Mouse (Mus musculus) kidney, embryonic 15.5 days (tissue): Measurements from ENCODE around the gene Fgfr3. TPM values are rescaled to one million over a fixed set of nuclear protein-coding genes. Genes with fewer than 3 reads are reported as not detected.

Experiments
- ATAC-seq: fragments of 200-750 bp; cut with Nextera tagmentation; replicated peaks from 2 replicates; pipeline ENCODE4 v1.8.0; 2017; ENCODE audit warnings: moderate TSS enrichment; ENCODE audit not compliant: low FRiP score
- H3K27ac ChIP-seq: fragments of 300-500 bp; sonication (generic); 2 replicates; pipeline ENCODE4 v1.5.1; 2015; ENCODE audit warnings: mild to moderate bottlenecking, inconsistent platforms
- H3K27me3 ChIP-seq: fragments of 300-500 bp; sonication (generic); 2 replicates; pipeline ENCODE4 v1.6.1; 2015; ENCODE audit warnings: inconsistent platforms
- H3K36me3 ChIP-seq: fragments of 300-500 bp; sonication (generic); 2 replicates; pipeline ENCODE4 v1.6.1; 2015; ENCODE audit warnings: inconsistent platforms
- H3K4me1 ChIP-seq: fragments of 300-500 bp; sonication (generic); 2 replicates; pipeline ENCODE4 v1.6.1; 2015; ENCODE audit warnings: inconsistent platforms
- H3K4me2 ChIP-seq: fragments of 300-500 bp; sonication (generic); 2 replicates; pipeline ENCODE4 v1.6.1; 2015; ENCODE audit warnings: moderate library complexity, mild to moderate bottlenecking, inconsistent platforms
- H3K4me3 ChIP-seq: fragments of 300-500 bp; sonication (generic); replicated peaks from 2 replicates; pipeline ENCODE4 v1.5.1; 2015; ENCODE audit warnings: mild to moderate bottlenecking, inconsistent platforms
- H3K9ac ChIP-seq: fragments of 300-500 bp; sonication (generic); 2 replicates; pipeline ENCODE4 v1.6.1; 2015; ENCODE audit warnings: mild to moderate bottlenecking, inconsistent platforms
- H3K9me3 ChIP-seq: fragments of 300-500 bp; sonication (generic); replicated peaks from 2 replicates; pipeline ENCODE4 v1.6.1; 2016; ENCODE audit warnings: inconsistent platforms
- WGBS: fragments of 180-500 bp; shearing (Covaris S2); methylation state at CpG from one replicate; pipeline ENCODE4 v1.1.7; 2015; ENCODE audit warnings: mixed read lengths; 5-methylcytosine and 5-hydroxymethylcytosine counted together
- polyA plus RNA-seq: library from polyadenylated mRNA; unstranded; fragments of >200 nt; fragmentation: Nextera tagmentation; extraction: Ambion mirVana; gene quantifications from 2 replicates; pipeline ENCODE4 v1.2.1, GENCODE M21; 2015

Fgfr3 gene
- polyA plus RNA-seq, 1 experiment from 2014 or later: 17.4 TPM

GRCm38 (mm10) chr5:33722266-33723018 lies 968 bp downstream of the Fgfr3 start:
- H3K27ac ChIP-seq: peak overlapping the region; percentile 78
- peak overlapping the region; percentile 68 for H3K9ac ChIP-seq
- peaks cover 50% of the 10 kb centered on the region for H3K4me1 ChIP-seq
- peak; percentile 0; the same call in 1 of the 2 replicates for ATAC-seq
- H3K4me2 ChIP-seq: peak overlapping the region; percentile 98
- WGBS: under 1% methylated on average over 53 of the region's 53 CpGs
- no peaks in the 10 kb centered on the region for H3K9me3 ChIP-seq
- peak overlapping the region; percentile 78 for H3K4me3 ChIP-seq
- peaks cover 43% of the 10 kb centered on the region for H3K27me3 ChIP-seq
- no peaks in the 10 kb centered on the region for H3K36me3 ChIP-seq

GRCm38 (mm10) chr5:33723019-33723640 lies 1.7 kb downstream of the Fgfr3 start:
- Histone ChIP-seq H3K36me3 (peaks cover 6% of the 10 kb centered on the region; the same call in 1 of the 2 replicates), H3K27ac (peak overlapping the region; percentile 63; the same call in 1 of the 2 replicates), H3K9ac (peak overlapping the region; percentile 68), H3K4me2 (peak overlapping the region; percentile 98), H3K9me3 (no peaks in the 10 kb centered on the region), H3K4me3 (peak overlapping the region; percentile 78), H3K4me1 (peaks cover 50% of the 10 kb centered on the region), H3K27me3 (peaks cover 43% of the 10 kb centered on the region)
- under 1% methylated on average over 59 of the region's 61 CpGs for WGBS
- no peak for ATAC-seq

GRCm38 (mm10) chr5:33723641-33724465 lies 2.4 kb downstream of the Fgfr3 start:
- peak; percentile 50; the same call in 1 of the 2 replicates for ATAC-seq
- Histone ChIP-seq H3K36me3 (peaks cover 9% of the 10 kb centered on the region; the same call in 1 of the 2 replicates), H3K27me3 (peaks cover 43% of the 10 kb centered on the region), H3K9me3 (no peaks in the 10 kb centered on the region), H3K4me3 (peak overlapping the region; percentile 78), H3K27ac (peak overlapping the region; percentile 63), H3K4me2 (peak overlapping the region; percentile 98), H3K4me1 (peaks cover 50% of the 10 kb centered on the region), H3K9ac (peak overlapping the region; percentile 68)
- 6% methylated on average over 36 of the region's 36 CpGs for WGBS

DNA sequence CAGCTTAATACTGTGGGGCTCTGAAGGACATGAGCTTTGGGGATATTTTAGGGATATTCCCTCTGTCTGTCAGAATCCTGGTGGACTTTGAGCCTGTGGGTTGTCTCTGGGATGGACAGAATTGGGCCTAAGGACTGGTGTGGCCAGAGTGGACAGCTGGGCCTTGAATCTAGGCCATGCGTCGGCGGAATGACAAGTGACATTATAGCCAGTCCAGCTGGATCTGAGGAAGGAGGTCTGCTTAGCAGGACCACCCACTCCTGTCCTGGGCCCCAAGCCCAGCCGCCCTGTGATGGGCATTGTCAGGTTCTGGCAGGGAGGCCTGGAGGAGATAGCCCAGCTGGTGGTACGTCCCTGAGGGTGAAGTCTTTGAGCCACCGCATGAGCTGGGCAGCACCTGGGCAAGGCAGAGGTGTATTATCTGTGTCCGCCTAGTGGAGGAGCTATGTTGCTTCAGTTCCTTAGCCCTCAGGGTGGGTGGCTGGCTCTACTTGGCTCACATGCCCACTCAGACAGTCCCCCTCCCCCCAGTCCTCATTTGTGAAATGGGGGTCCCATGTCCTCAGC lies 4.7 kb downstream of the Fgfr3 start:
- ATAC-seq: no peak
- H3K27ac ChIP-seq: no peak overlapping the region
- no peaks in the 10 kb centered on the region for H3K9me3 ChIP-seq
- H3K4me3 ChIP-seq: no peak overlapping the region
- peaks cover 33% of the 10 kb centered on the region for H3K27me3 ChIP-seq
- H3K4me1 ChIP-seq: peaks cover 41% of the 10 kb centered on the region
- peaks cover 22% of the 10 kb centered on the region for H3K36me3 ChIP-seq
- H3K9ac ChIP-seq: no peak overlapping the region
- H3K4me2 ChIP-seq: no peak overlapping the region
- WGBS: 75% methylated on average over 7 of the region's 7 CpGs

- Histone ChIP-seq H3K27ac (no peak overlapping the region), H3K4me2 (no peak overlapping the region), H3K27me3 (peaks cover 33% of the 10 kb centered on the region), H3K4me3 (no peak overlapping the region), H3K4me1 (peaks cover 36% of the 10 kb centered on the region), H3K9me3 (no peaks in the 10 kb centered on the region), H3K9ac (no peak overlapping the region), H3K36me3 (peaks cover 29% of the 10 kb centered on the region)
- no peak for ATAC-seq
- WGBS: 81% methylated on average over 1 of the region's 1 CpGs
Observed at GRCm38 (mm10) chr5:33726891-33727290, 5.4 kb downstream of the Fgfr3 start.

- Histone ChIP-seq H3K4me1 (peaks cover 18% of the 10 kb centered on the region), H3K9me3 (no peaks in the 10 kb centered on the region), H3K9ac (no peak overlapping the region), H3K36me3 (peaks cover 47% of the 10 kb centered on the region), H3K27me3 (peaks cover 16% of the 10 kb centered on the region), H3K4me3 (no peak overlapping the region), H3K4me2 (no peak overlapping the region), H3K27ac (no peak overlapping the region)
- no peak for ATAC-seq
- WGBS: 82% methylated on average over 7 of the region's 7 CpGs
Observed at GRCm38 (mm10) chr5:33728841-33729240, 7.4 kb downstream of the Fgfr3 start.

DNA sequence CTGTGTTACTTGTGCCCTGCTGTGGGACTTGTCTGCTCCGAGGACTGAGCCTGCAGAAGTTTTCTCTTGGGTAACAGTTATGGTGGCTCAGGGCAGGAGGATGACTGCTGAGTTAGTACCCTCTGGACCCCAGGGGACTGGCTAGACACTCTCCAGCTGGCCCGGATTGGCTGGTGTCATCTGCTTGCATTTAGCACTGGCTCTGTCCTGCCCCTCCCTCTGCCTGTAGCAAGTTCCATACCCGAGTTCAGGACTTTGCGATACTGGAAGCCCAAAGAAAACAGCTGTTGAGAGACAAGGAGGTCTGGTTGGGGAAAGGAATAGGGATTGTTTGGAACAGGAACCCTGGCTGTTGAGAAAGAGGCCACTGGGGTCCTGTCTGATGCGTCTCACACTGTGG lies 9.0 kb downstream of the Fgfr3 start:
- 47% methylated on average over 5 of the region's 5 CpGs for WGBS
- no peak overlapping the region for H3K4me3 ChIP-seq
- no peak for ATAC-seq
- no peak overlapping the region for H3K4me2 ChIP-seq
- H3K27ac ChIP-seq: no peak overlapping the region
- peaks cover 63% of the 10 kb centered on the region for H3K36me3 ChIP-seq
- no peaks in the 10 kb centered on the region for H3K9me3 ChIP-seq
- peaks cover 16% of the 10 kb centered on the region for H3K4me1 ChIP-seq
- no peak overlapping the region for H3K9ac ChIP-seq
- H3K27me3 ChIP-seq: peaks cover 3% of the 10 kb centered on the region; the same call in 1 of the 2 replicates

GRCm38 (mm10) chr5:33731051-33731450 lies 9.6 kb downstream of the Fgfr3 start:
- ATAC-seq: no peak
- H3K36me3 ChIP-seq: peaks cover 66% of the 10 kb centered on the region
- H3K9ac ChIP-seq: no peak overlapping the region
- H3K4me2 ChIP-seq: peak overlapping the region; percentile 32; the same call in 1 of the 2 replicates
- peaks cover 15% of the 10 kb centered on the region for H3K4me1 ChIP-seq
- 44% methylated on average over 21 of the region's 21 CpGs for WGBS
- H3K27me3 ChIP-seq: peaks cover 3% of the 10 kb centered on the region; the same call in 1 of the 2 replicates
- no peak overlapping the region for H3K4me3 ChIP-seq
- no peak overlapping the region for H3K27ac ChIP-seq
- no peaks in the 10 kb centered on the region for H3K9me3 ChIP-seq

GRCm38 (mm10) chr5:33733837-33734236 lies 12.4 kb downstream of the Fgfr3 start:
- Histone ChIP-seq H3K36me3 (peaks cover 60% of the 10 kb centered on the region), H3K27ac (no peak overlapping the region), H3K4me3 (no peak overlapping the region), H3K4me1 (peaks cover 10% of the 10 kb centered on the region), H3K9me3 (no peaks in the 10 kb centered on the region), H3K4me2 (no peak overlapping the region), H3K27me3 (0 out of 2 replicates have a peak, but pooled peaks cover 3% of the 10 kb centered on the region), H3K9ac (no peak overlapping the region)
- ATAC-seq: no peak
- WGBS: 93% methylated on average over 12 of the region's 12 CpGs

- ATAC-seq: 0 out of 2 replicates have a peak, but pooled peaks have one; percentile 41
- Histone ChIP-seq H3K4me2 (no peak overlapping the region), H3K9ac (no peak overlapping the region), H3K27ac (peak overlapping the region; percentile 68), H3K36me3 (peaks cover 58% of the 10 kb centered on the region), H3K27me3 (no peaks in the 10 kb centered on the region), H3K4me1 (peaks cover 10% of the 10 kb centered on the region), H3K9me3 (no peaks in the 10 kb centered on the region), H3K4me3 (no peak overlapping the region)
- 79% methylated on average over 16 of the region's 16 CpGs for WGBS
Observed at GRCm38 (mm10) chr5:33735412-33736092, 14.1 kb downstream of the Fgfr3 start.

GRCm38 (mm10) chr5:33736230-33736629 lies 14.8 kb downstream of the Fgfr3 start:
- 47% methylated on average over 9 of the region's 9 CpGs for WGBS
- H3K4me3 ChIP-seq: no peak overlapping the region

More at GRCm38 (mm10) chr5:33736230-33736629, 14.8 kb downstream of the Fgfr3 start:
- H3K9ac ChIP-seq: no peak overlapping the region
- no peak overlapping the region for H3K4me2 ChIP-seq
- H3K4me1 ChIP-seq: peaks cover 7% of the 10 kb centered on the region
- ATAC-seq: 0 out of 2 replicates have a peak, but pooled peaks have one; percentile 43
- no peaks in the 10 kb centered on the region for H3K9me3 ChIP-seq
- H3K36me3 ChIP-seq: peaks cover 62% of the 10 kb centered on the region
- peak overlapping the region; percentile 68 for H3K27ac ChIP-seq
- H3K27me3 ChIP-seq: no peaks in the 10 kb centered on the region
